Mouse (Mus musculus) fat pad, adult 2 months (tissue): ENCODE measurements around the gene Sdha.

ENCODE experiments used
- DNase-seq: peaks from one replicate; pipeline ENCODE4 v3.0.0-alpha.2; 2011; ENCODE audit warnings: low read depth, low spot score; ENCODE audit errors: extremely low read depth

Gene Sdha

GRCm38 (mm10) chr13:74302050-74303037, 47.7 kb downstream of the Sdha start:
- DNase-seq, result no peak

GRCm38 (mm10) chr13:74301607-74301984, 48.5 kb downstream of the Sdha start:
- no peak for DNase-seq

DNA sequence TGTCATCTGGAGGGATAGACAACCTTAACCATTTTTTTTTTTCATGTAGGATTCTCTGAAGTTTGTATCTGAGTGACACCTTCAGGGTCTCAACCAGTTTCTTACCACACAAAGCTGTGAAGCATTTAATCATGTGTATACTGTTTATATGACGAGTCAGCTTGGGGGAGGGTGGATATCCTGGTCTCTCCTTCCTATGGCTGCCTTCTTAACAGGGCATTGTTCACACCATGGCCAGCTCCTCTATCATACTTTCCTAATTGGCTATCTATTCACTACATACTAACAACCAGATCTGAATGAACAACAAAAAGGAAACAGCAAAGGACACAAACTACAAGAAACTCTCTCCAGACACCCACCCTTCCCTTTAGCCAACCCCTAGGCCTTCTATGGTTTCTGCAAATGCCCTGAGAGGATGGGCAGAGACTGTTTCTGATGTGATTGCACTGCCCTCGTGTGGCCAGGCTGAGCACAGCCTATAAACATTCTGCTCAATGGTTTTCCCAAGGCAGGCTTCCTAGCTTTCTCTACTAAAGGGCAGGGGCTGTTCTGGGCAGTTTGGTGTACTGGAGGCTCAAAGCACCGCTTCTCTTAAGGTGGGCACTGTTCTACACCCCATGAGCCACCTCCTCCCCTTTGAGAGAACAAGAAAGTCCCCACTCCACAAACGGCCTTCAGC, 49.0 kb downstream of the Sdha start:
- DNase-seq, result no peak

GRCm38 (mm10) chr13:74296376-74296775, 53.7 kb downstream of the Sdha start:
- no peak for DNase-seq

- DNase-seq, result no peak
Measured at GRCm38 (mm10) chr13:74292167-74292566, 57.9 kb downstream of the Sdha start, which contains the start of gene Ahrr. Gene Ahrr (minus strand): TSS chr13:74292331.

GRCm38 (mm10) chr13:74289646-74290045, 60.4 kb downstream of the Sdha start:
- DNase-seq, result no peak

DNA sequence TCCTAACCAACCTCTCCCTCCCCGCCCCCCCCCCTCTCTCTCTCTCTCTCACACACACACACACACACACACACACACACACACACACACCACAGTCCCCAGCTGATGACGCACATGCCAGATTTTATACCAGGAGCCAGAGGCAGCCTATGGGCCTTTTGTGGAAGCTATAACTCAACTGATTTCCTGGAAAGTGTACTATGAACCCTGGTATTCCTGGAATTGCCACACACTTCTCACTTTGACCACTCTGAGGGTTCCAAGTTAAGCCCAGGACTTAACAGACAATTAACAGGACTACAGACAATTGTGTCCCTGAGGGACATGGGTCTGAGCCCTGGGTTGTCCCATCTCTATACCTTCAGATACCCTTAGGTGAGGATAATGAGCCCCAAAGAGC, 67.8 kb downstream of the Sdha start:
- no peak for DNase-seq

- DNase-seq, result no peak
Measured at GRCm38 (mm10) chr13:74275726-74276125, 74.4 kb downstream of the Sdha start.
